Mouse (Mus musculus) forebrain, embryonic 16.5 days (tissue): ENCODE results near the gene Aspdh. TPM values are rescaled to one million over a fixed set of nuclear protein-coding genes. Genes with fewer than 3 reads are reported as not detected.

Experiments
- microRNA-seq: library from miRNA; unstranded; fragments of <30 nt; microRNA quantifications from one replicate; pipeline ENCODE4, GENCODE M21; 2017
- polyA plus RNA-seq: library from polyadenylated mRNA; unstranded; fragments of >200 nt; fragmentation: Nextera tagmentation; extraction: Ambion mirVana; gene quantifications from 2 replicates; pipeline ENCODE4 v1.2.1, GENCODE M21; 2015

The Aspdh gene
- polyA plus RNA-seq, 1 experiment from 2014 or later, result 3.7 TPM

Small RNA genes within 50 kb of the gene (microRNA-seq; reads per million reads assigned to microRNA genes)
- gene Mir7052, result not detected

Other genes starting within 250 kb of the Aspdh start
- gene Klk1b5, start 249.4 kb upstream of the Aspdh start, polyA plus RNA-seq, result not detected in 2 replicates
- gene Klk1, start 240.0 kb upstream of the Aspdh start, polyA plus RNA-seq, result not detected in 2 replicates
- gene Gm36864, start 229.2 kb upstream of the Aspdh start, polyA plus RNA-seq, result not detected in 2 replicates
- 1.1 and 1.4 TPM in 2 replicates for gene 1700028J19Rik, start 218.7 kb upstream of the Aspdh start, polyA plus RNA-seq
- gene 2410002F23Rik, start 218.7 kb upstream of the Aspdh start, polyA plus RNA-seq, result 240 and 264 TPM in 2 replicates
- not detected in 2 replicates for gene Acp4, start 208.0 kb upstream of the Aspdh start, polyA plus RNA-seq
- not detected in 2 replicates for gene Gm15517, start 203.9 kb upstream of the Aspdh start, polyA plus RNA-seq
- 3.5 and 4.4 TPM in 2 replicates for gene Clec11a, start 158.5 kb upstream of the Aspdh start, polyA plus RNA-seq
- 20.4 and 26.5 TPM in 2 replicates for gene Shank1, start 155.1 kb upstream of the Aspdh start, polyA plus RNA-seq
- gene Syt3, start 81.3 kb upstream of the Aspdh start, polyA plus RNA-seq, result 27.2 and 37.2 TPM in 2 replicates
- 0.86 and 2.3 TPM in 2 replicates for gene 1700008O03Rik, start 79.6 kb upstream of the Aspdh start, polyA plus RNA-seq
- 10.6 and 12.6 TPM in 2 replicates for gene Lrrc4b, start 36.4 kb upstream of the Aspdh start, polyA plus RNA-seq
- 51.4 and 61.8 TPM in 2 replicates for gene Josd2, start 2.6 kb downstream of the Aspdh start, polyA plus RNA-seq
- gene Emc10, start 31.1 kb downstream of the Aspdh start, polyA plus RNA-seq, result 120 and 127 TPM in 2 replicates
- gene Fam71e1, start 31.2 kb downstream of the Aspdh start, polyA plus RNA-seq, result 22.2 and 28.9 TPM in 2 replicates
- 0.05 and 0.12 TPM in 2 replicates for gene Mybpc2, start 59.3 kb downstream of the Aspdh start, polyA plus RNA-seq
- gene Spib, start 66.7 kb downstream of the Aspdh start, polyA plus RNA-seq, result not detected in 2 replicates
- gene Pold1, start 83.5 kb downstream of the Aspdh start, polyA plus RNA-seq, result 46.1 and 48.0 TPM in 2 replicates
- 69.8 and 80.2 TPM in 2 replicates for gene Nr1h2, start 88.6 kb downstream of the Aspdh start, polyA plus RNA-seq
- gene Napsa, start 107.0 kb downstream of the Aspdh start, polyA plus RNA-seq, result 0.42 and 1.4 TPM in 2 replicates
- 2.8 and 4.0 TPM in 2 replicates for gene Kcnc3, start 125.3 kb downstream of the Aspdh start, polyA plus RNA-seq
- gene Myh14, start 205.5 kb downstream of the Aspdh start, polyA plus RNA-seq, result 1.6 and 1.7 TPM in 2 replicates
- gene Izumo2, start 243.4 kb downstream of the Aspdh start, polyA plus RNA-seq, result not detected in 2 replicates